Mouse (Mus musculus) heart, embryonic 10.5 days (tissue): ENCODE data around the gene Depp1. TPM values are rescaled to one million over a fixed set of nuclear protein-coding genes. Genes with fewer than 3 reads are reported as not detected.

Experiments
- DNase-seq: peaks from one replicate; pipeline ENCODE4 v3.0.0-alpha.2; 2017; ENCODE audit warnings: low spot score
- H3K27ac ChIP-seq: fragments of 300-500 bp; sonication (generic); 2 replicates; pipeline ENCODE4 v1.5.1; 2016; ENCODE audit warnings: mild to moderate bottlenecking
- H3K27me3 ChIP-seq: fragments of 300-500 bp; sonication (generic); 2 replicates; pipeline ENCODE4 v1.6.1; 2016; ENCODE audit warnings: mild to moderate bottlenecking; ENCODE audit not compliant: poor library complexity, insufficient read depth, severe bottlenecking
- H3K36me3 ChIP-seq: fragments of 300-500 bp; sonication (generic); 2 replicates; pipeline ENCODE4 v1.6.1; 2016; ENCODE audit warnings: mild to moderate bottlenecking, moderate library complexity
- H3K4me1 ChIP-seq: fragments of 300-500 bp; sonication (generic); 2 replicates; pipeline ENCODE4 v1.6.1; 2016; ENCODE audit warnings: mild to moderate bottlenecking
- H3K4me3 ChIP-seq: fragments of 300-500 bp; sonication (generic); 2 replicates; pipeline ENCODE4 v1.5.1; 2016; ENCODE audit warnings: mild to moderate bottlenecking, moderate library complexity
- H3K9me3 ChIP-seq: fragments of 300-500 bp; sonication (generic); 2 replicates; pipeline ENCODE4 v1.6.1; 2016; ENCODE audit warnings: mild to moderate bottlenecking, moderate library complexity
- WGBS: fragments of 180-500 bp; shearing (Covaris S2); methylation state at CpG from one replicate; pipeline ENCODE4 v1.1.7; 2016; 5-methylcytosine and 5-hydroxymethylcytosine counted together
- polyA plus RNA-seq: library from polyadenylated mRNA; unstranded; fragments of >200 nt; fragmentation: Nextera tagmentation; extraction: Ambion mirVana; gene quantifications from 2 replicates; pipeline ENCODE4 v1.2.1, GENCODE M21; 2016

Depp1 gene
- polyA plus RNA-seq, 1 experiment from 2014 or later: 6.0 TPM

DNA sequence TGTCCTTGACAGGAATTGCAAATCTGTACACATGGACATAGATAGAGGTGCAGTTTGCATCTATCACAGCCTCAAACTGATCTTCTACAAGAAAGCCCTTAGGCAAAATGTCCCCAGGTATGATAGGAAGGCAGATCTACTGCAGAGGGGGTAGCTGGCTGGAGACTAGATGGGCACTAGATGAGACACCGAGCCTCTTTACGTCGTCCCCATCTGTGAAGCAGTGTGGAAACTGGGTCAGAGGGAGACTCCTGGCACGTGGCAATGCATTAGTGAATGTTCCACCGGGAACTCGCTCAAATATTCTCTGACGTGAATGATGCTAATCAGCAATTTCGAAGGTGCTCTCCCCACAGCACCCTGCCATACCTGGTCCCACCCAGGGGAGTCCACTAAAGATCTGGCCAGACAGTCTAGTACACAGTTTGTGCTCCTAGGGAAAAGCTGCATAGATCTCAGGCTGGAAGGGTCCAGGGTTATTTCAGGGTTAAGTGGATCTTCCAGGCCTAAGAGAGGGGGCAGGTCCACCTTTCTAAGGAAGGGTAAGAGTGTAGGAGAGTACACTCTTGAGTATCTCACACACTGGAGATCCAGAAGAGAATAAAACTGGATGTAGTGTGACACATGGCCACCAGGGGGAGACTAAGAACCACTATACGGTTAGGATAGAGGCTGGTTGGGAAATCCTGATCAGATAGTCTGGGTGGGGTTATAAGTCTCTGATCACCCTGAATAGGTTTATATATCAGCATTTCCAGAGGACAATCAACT lies 3.5 kb downstream of the Depp1 start:
- no peak overlapping the region for H3K27ac ChIP-seq
- H3K36me3 ChIP-seq: no peaks in the 10 kb centered on the region
- H3K4me1 ChIP-seq: peaks cover 38% of the 10 kb centered on the region
- WGBS: 55% methylated on average over 9 of the region's 9 CpGs
- H3K27me3 ChIP-seq: no peaks in the 10 kb centered on the region
- no peak for DNase-seq
- no peaks in the 10 kb centered on the region for H3K9me3 ChIP-seq
- H3K4me3 ChIP-seq: no peak overlapping the region

DNA sequence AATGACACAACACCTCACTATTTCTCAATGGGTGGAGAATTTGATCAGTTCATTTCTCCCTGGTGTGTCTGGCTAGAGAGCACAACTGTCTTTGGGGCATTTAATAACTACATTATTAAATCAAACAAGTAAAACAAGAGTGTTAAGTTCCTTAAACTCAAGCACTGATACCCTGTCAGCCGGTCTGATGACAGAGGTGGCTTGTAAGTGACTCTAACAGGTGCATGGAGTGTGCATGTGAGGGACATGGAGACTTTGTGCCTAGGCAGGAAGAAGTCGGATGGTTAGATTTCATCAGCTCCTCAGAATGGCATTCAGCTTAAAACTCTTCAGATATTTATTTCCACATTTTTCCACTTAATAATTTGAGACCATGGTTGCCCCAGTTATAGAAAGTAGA lies 13.0 kb downstream of the Depp1 start:
- Histone ChIP-seq H3K27me3 (no peaks in the 10 kb centered on the region), H3K9me3 (no peaks in the 10 kb centered on the region), H3K27ac (no peak overlapping the region), H3K36me3 (no peaks in the 10 kb centered on the region), H3K4me3 (no peak overlapping the region), H3K4me1 (peaks cover 12% of the 10 kb centered on the region)
- WGBS: 86% methylated on average over 2 of the region's 2 CpGs
- no peak for DNase-seq

DNA sequence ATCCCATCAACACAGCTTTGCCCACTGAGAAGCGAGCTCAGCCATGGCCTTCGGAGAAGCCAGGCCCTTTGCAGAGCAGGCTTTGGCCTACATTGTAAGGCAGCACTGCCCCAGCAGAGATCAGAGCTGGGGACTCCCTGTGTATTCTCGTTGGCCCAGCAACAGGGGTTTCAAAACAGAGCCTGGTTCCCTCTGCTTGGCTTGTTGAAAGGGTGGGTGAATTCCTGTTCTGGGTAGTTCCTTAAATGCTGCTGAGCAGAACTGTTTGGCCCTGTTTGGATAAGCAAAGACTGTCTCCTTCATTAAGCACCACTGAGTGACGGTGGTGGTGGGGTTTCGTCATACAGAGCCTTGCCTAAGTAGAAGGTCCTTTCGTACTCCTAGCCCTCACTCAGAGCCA lies 13.6 kb downstream of the Depp1 start:
- H3K9me3 ChIP-seq: no peaks in the 10 kb centered on the region
- no peak overlapping the region for H3K4me3 ChIP-seq
- no peak for DNase-seq
- 76% methylated on average over 6 of the region's 6 CpGs for WGBS
- peaks cover 16% of the 10 kb centered on the region for H3K4me1 ChIP-seq
- H3K36me3 ChIP-seq: no peaks in the 10 kb centered on the region
- 0 out of 2 replicates have a peak overlapping the region, but pooled peaks have one; percentile 24 for H3K27ac ChIP-seq
- no peaks in the 10 kb centered on the region for H3K27me3 ChIP-seq

DNA sequence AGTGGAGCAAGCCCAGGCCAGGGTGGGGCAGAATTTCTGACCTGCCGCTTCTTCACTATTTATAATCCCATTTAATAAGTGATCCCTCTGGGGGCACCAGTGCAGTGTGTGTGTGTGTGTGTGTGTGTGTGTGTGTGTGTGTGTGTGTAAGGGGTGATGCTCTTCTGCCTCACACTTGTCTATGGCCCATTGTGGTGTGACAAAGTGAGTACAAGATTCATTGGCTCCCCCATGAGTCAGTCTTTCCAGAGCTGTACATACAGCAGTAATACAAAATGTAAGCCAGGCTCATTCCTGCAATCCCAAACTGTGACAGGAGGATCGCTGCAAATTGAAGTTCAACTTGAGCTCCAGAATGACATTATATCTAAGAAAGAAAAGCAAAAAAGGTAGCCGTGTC lies 14.4 kb downstream of the Depp1 start:
- 70% methylated on average over 3 of the region's 3 CpGs for whole genome bisulfite sequencing
- Histone ChIP-seq H3K36me3 (no peaks in the 10 kb centered on the region), H3K4me1 (peaks cover 16% of the 10 kb centered on the region), H3K27ac (no peak overlapping the region), H3K9me3 (no peaks in the 10 kb centered on the region), H3K4me3 (no peak overlapping the region), H3K27me3 (no peaks in the 10 kb centered on the region)
- DNase-seq: no peak

DNA sequence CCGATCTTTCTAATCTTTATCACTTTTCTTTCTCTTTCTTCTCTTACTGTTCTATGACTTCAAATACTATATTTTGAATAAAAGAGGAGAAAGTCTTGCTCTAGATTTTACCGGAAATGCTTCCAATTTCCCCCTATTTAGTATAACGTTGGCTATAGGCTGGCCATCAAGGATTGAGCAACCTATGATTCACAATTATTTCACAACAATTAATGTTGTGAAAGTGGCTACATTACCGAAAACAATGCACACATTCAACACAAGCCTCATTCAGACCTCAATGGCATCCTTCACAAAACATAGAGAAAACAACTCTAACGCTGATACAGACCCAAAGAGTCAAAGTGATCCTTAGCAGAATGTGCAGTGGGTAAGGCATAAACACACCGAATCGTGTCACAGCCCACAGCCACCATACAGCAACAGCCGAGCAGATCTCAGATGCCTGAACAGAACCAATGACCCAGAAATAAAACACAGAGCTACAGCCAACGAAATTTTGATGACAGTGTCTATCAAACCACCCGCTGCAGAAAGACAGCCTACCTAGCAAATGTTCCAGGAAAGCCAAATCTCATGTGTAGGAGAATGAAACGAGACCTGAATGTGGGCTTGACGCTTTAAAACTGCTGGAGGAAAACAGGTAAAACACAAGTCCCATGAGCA lies 15.8 kb downstream of the Depp1 start:
- Histone ChIP-seq H3K9me3 (no peaks in the 10 kb centered on the region), H3K4me3 (no peak overlapping the region), H3K4me1 (peaks cover 29% of the 10 kb centered on the region), H3K36me3 (no peaks in the 10 kb centered on the region), H3K27ac (no peak overlapping the region), H3K27me3 (no peaks in the 10 kb centered on the region; the same call in 1 of the 2 replicates)
- no peak for DNase-seq
- WGBS: 86% methylated on average over 12 of the region's 12 CpGs

DNA sequence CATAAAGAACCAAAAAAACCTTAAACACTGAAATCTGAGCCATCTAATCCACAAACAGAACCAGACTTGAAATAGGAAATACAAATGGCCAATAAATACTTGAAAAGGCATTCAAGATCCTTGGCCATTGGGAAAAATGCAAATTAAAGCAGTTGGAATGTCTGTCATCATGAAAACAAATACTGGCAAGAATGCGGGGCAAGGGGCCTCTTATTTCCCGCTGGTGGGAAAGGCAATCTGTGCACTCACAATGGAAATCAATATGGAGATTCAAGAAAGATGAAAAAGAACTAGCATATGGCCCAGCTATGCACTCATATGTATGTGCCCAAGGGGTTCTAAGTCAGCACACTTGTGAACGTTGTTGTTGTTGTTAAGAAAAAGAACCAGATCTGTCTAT lies 16.5 kb downstream of the Depp1 start:
- Histone ChIP-seq H3K27ac (no peak overlapping the region), H3K4me3 (no peak overlapping the region), H3K36me3 (no peaks in the 10 kb centered on the region), H3K27me3 (peaks cover 4% of the 10 kb centered on the region), H3K4me1 (peaks cover 35% of the 10 kb centered on the region), H3K9me3 (no peaks in the 10 kb centered on the region)
- 76% methylated on average over 3 of the region's 3 CpGs for WGBS
- DNase-seq: no peak

DNA sequence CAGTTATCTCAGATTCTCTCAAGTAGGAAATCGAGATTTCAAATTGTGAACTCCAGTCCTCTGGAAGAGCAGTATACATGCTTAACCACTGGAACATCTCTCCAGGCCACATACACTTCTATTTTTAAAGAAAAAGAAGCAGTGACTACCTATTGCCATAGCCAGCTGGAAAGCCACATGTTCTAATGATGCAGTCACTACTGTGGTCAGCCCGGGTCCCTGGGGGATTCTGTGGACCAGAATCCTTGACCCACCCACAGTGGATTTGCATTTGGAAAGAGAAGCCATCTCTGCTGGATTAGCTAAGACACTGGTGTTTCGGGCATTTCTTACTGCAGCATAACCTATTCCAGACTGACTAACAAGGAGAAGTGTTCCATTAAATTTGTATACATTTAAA lies 17.0 kb downstream of the Depp1 start:
- Histone ChIP-seq H3K9me3 (no peaks in the 10 kb centered on the region), H3K36me3 (no peaks in the 10 kb centered on the region), H3K27me3 (peaks cover 9% of the 10 kb centered on the region), H3K27ac (no peak overlapping the region), H3K4me1 (peaks cover 39% of the 10 kb centered on the region), H3K4me3 (no peak overlapping the region)
- WGBS: 73% methylated on average over 3 of the region's 3 CpGs
- no peak for DNase-seq

DNA sequence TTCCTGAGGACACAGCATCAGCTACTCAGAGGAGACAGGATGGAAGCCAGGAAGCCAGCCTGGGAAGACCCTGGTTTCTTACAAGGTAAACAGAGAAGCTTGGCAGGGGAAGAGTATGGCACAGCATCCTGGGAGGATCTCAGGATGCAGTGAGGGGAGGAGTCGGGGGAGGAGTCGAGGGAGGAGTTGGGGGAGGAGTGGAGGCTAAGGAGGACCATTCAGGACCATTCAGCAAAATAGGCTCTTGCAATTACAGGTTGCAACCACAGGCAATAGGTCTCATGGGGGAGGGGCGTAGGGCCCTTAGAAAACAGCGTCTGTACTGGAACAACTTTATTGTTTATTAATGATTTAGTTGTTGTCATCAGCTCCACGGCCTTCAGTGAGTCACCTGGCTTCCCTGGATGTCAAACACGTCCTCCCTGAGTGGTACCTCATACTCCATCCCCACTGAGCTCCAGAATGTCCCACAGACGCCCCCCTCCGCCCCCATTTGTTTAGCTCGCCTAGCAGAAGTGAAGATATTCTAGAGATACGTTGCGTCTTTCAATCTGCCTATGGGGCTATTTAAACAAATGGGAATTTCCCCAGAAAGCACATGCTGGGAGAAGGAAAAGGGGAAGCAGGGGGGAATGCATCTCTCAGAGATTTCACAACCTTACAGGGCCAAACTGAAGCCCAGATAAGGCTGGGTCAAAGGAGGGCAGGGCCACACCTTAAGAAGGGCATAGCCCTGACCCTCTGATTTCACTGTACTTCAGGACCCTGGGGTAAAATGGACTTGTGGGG lies 18.5 kb downstream of the Depp1 start:
- DNase-seq: no peak
- Histone ChIP-seq H3K9me3 (no peaks in the 10 kb centered on the region), H3K4me3 (no peak overlapping the region), H3K27ac (no peak overlapping the region), H3K36me3 (no peaks in the 10 kb centered on the region), H3K27me3 (peaks cover 17% of the 10 kb centered on the region), H3K4me1 (peaks cover 49% of the 10 kb centered on the region)
- 38% methylated on average over 11 of the region's 11 CpGs for WGBS

DNA sequence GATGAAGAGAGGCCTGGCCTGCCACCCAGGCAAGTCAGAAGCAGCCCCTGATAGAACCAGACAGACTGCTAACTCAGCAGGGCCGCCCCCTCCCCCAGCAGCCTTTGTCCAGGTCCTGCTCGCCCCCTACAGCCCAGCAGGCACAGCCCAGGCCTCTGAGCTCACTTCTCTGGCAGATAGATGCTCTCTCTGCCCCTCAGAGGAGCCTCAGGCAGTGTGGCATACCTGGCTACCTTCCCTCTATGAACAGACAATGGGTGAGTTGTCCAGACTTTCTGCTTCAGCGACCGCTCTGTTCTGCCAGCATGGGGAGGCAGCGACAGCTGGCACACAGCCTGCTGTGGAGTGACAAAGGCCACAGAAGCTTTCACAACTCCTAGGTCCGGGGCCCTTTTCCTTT lies 19.7 kb downstream of the Depp1 start:
- H3K27me3 ChIP-seq: peaks cover 17% of the 10 kb centered on the region
- H3K9me3 ChIP-seq: no peaks in the 10 kb centered on the region
- H3K27ac ChIP-seq: no peak overlapping the region
- no peaks in the 10 kb centered on the region for H3K36me3 ChIP-seq
- no peak for DNase-seq
- peaks cover 50% of the 10 kb centered on the region for H3K4me1 ChIP-seq
- 39% methylated on average over 6 of the region's 6 CpGs for WGBS
- H3K4me3 ChIP-seq: no peak overlapping the region

DNA sequence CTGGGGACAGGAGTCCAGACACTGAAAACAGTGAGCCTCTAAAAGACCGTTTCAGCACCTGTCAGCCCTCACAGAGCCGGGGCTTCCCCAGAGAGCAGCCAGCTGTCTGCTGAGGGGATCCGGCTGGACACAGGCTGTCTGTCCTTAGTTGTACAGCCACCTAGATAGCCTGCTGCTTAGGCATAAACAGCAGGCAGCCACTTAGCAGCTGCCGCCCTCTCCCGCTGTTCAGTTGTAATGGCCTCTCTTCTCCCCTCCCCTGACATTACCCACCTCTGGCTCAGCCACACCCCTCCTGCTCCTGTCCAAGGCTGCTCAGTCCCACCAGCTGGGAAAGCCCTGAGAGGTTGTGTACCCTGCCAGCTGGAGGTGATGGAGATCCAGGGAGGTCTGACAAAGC lies 20.6 kb downstream of the Depp1 start:
- Histone ChIP-seq H3K27me3 (peaks cover 17% of the 10 kb centered on the region), H3K27ac (no peak overlapping the region; the same call in 1 of the 2 replicates), H3K36me3 (no peaks in the 10 kb centered on the region), H3K9me3 (no peaks in the 10 kb centered on the region), H3K4me3 (no peak overlapping the region), H3K4me1 (peaks cover 51% of the 10 kb centered on the region)
- 14% methylated on average over 5 of the region's 5 CpGs for WGBS
- no peak for DNase-seq

DNA sequence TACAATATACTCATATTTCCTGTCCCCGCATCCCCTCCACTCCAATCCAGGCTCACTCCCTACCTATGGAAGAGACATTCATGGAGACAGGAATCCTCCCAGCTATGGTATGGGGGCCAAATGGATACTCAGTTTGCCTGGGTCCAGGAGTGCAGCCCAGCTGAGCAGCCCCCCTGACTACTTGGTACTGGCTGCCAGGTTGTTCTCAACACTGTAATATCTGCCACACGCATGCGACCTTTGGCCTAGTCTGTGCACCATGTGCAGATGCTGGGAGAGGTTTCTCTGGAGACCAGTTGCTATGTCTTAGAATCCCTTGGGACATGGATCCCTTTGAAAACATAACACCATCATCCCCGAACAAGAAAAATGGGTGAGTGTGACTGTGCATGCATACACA lies 21.4 kb downstream of the Depp1 start:
- Histone ChIP-seq H3K9me3 (no peaks in the 10 kb centered on the region), H3K4me3 (no peak overlapping the region), H3K27ac (no peak overlapping the region), H3K36me3 (no peaks in the 10 kb centered on the region), H3K4me1 (peaks cover 58% of the 10 kb centered on the region), H3K27me3 (peaks cover 17% of the 10 kb centered on the region)
- no peak for DNase-seq
- WGBS: 87% methylated on average over 4 of the region's 4 CpGs

DNA sequence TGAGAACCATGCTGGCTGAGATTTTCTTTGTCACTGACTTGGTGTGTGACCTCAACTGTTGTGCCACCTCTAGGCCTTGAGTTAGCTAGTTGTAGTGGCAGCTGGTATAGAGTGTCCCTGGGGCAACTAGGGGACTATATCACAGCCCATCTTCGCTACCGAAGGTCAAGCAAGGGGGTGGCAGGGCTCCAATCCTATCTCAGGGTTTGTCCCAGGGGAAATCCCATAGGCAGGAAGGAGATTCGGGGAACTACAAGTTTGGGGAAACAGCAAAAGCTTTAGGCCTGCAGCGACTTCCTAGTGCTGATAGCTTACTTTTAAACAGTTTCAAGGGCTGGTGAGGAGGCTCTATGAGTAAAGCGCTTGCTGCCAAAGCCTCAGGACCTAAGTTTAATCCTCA lies 21.9 kb downstream of the Depp1 start:
- no peaks in the 10 kb centered on the region for H3K9me3 ChIP-seq
- 65% methylated on average over 5 of the region's 5 CpGs for WGBS
- H3K27me3 ChIP-seq: peaks cover 17% of the 10 kb centered on the region
- H3K36me3 ChIP-seq: no peaks in the 10 kb centered on the region
- DNase-seq: no peak
- H3K4me3 ChIP-seq: no peak overlapping the region
- peaks cover 64% of the 10 kb centered on the region for H3K4me1 ChIP-seq
- no peak overlapping the region for H3K27ac ChIP-seq
